Mouse (Mus musculus): ENCODE results near the gene Zfp664. TPM values are rescaled to one million over a fixed set of nuclear protein-coding genes. Genes with fewer than 3 reads are reported as not detected.
A peak's percentile ranks its signal among the peaks of the same experiment; 100 is the strongest.

The Zfp664 gene
- polyA plus RNA-seq, 1 experiment, result 24.7 TPM

DNA sequence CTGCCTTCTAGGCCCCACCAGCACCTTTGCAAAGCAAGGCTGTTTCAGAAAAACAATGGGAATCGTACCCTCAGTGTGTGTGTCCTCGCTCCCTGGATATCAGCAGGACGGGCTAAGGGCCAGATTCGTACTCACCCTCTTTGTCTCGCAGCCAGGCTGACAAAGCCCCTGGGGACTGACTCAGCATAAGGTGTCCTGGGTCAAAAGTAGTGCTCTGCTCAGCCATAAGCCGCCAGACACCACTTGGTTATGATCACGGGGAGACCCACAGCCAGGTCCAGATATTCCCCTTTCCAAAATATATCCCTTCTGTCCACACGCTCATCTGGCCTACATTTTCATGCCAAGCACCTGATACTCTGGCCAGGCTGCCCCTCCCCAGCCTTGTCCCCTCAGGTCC, 19.1 kb upstream of the Zfp664 start:
- Histone ChIP-seq H3K4me3 (ENCODE audit: insufficient read depth, low read length) (no peak overlapping the region), H3K4me1 (ENCODE audit: control insufficient read depth, insufficient read depth, low read length) (no peaks in the 10 kb centered on the region; the same call in 1 of the 2 replicates), H3K27ac (ENCODE audit: insufficient read depth, low read depth, low read length) (no peak overlapping the region)
- TF ChIP-seq CTCF (IDR thresholded peaks at IDR 0.05; ENCODE audit: low read depth, low read length) (no peak), POLR2A (IDR thresholded peaks at IDR 0.05; ENCODE audit: borderline replicate concordance, low read depth, low read length) (no peak)

DNA sequence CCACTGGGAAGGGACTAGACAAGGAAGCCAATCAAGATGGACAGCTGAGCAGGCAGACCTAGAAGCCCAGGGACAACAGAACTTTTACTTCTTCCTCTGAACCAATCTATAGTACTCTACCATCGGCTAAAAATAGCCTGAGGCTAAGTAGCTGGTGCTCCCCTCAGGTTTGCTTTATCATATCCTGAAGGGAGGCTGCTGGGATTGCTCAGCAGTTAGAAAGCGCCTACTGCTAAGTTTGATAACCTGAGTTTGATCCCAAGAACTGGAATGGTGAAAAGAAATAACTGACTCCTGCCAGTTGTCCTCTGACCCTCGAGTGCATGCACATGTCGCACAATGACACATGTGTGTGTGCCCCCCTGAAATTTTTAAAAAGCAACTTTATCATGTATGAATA, 17.6 kb upstream of the Zfp664 start:
- H3K4me1 ChIP-seq (ENCODE audit: control insufficient read depth, insufficient read depth, low read length), result no peaks in the 10 kb centered on the region; the same call in 1 of the 2 replicates
- no peak overlapping the region for H3K4me3 ChIP-seq (ENCODE audit: insufficient read depth, low read length)
- no peak for TF ChIP-seq CTCF (IDR thresholded peaks at IDR 0.05; ENCODE audit: low read depth, low read length)
- TF ChIP-seq POLR2A (IDR thresholded peaks at IDR 0.05; ENCODE audit: borderline replicate concordance, low read depth, low read length), result no peak
- no peak overlapping the region for H3K27ac ChIP-seq (ENCODE audit: insufficient read depth, low read depth, low read length)

DNA sequence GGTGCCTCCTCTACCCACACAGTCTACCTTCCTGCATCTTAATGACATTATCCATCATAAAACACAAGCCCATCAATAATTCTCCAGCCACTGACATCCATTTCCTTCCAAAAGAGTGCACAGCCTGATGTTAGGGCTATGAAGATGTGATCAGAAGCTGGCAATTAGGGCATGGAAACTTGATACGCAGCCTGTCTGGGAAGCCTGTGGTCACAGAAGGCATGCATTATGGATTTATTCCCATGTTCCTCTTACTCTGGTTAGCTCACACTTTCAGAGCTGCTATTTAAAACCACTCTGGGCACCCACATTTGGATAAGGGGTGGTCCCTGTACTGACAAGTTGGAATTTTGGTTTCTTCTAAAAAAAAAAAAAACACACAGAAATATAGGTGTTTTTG, 15.5 kb upstream of the Zfp664 start:
- TF ChIP-seq POLR2A (IDR thresholded peaks at IDR 0.05; ENCODE audit: borderline replicate concordance, low read depth, low read length) (no peak), CTCF (IDR thresholded peaks at IDR 0.05; ENCODE audit: low read depth, low read length) (no peak)
- H3K27ac ChIP-seq (ENCODE audit: insufficient read depth, low read depth, low read length), result no peak overlapping the region
- no peak overlapping the region for H3K4me3 ChIP-seq (ENCODE audit: insufficient read depth, low read length)
- no peaks in the 10 kb centered on the region; the same call in 1 of the 2 replicates for H3K4me1 ChIP-seq (ENCODE audit: control insufficient read depth, insufficient read depth, low read length)

DNA sequence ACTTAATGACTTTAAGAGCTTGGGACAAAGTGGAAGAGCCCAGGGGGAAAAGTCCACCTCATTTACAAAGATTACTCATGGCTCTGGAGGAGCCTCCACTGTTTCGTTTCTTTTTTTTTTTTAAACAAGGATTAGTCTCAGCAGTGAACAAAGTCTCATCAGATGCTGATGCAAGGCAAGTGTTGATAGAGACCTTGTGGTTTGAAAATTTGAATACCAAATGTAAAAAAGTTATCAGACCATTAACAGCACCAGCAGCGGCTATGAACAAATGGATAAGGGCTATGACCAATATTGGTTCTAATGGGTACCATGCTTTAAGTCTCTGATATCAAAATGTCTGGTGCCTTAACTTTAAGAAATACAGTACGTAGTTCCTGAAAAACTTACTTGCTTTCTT, 13.5 kb upstream of the Zfp664 start:
- no peaks in the 10 kb centered on the region for H3K4me1 ChIP-seq (ENCODE audit: control insufficient read depth, insufficient read depth, low read length)
- TF ChIP-seq CTCF (IDR thresholded peaks at IDR 0.05; ENCODE audit: low read depth, low read length), result no peak
- TF ChIP-seq POLR2A (IDR thresholded peaks at IDR 0.05; ENCODE audit: borderline replicate concordance, low read depth, low read length), result no peak
- no peak overlapping the region for H3K4me3 ChIP-seq (ENCODE audit: insufficient read depth, low read length)
- H3K27ac ChIP-seq (ENCODE audit: insufficient read depth, low read depth, low read length), result no peak overlapping the region

DNA sequence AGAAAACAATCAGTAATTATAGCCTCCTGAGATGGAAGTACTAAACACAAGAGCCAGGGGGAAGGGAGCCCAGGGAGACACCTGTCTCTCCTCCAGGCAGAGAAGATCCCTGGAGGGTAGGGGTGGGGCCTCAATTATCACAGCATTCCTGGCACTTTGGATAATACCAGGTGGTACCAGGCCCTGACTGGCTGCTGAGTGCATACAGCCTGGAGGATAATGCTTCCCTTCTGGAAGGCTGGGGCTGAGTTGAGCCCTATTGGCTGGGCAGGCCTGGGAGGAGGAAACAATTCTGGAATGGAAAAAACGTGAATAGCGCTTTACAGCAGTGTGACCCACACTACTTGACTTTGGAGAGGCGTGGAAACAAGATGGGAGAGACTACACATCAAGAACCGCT, 10.9 kb upstream of the Zfp664 start:
- Histone ChIP-seq H3K27ac (ENCODE audit: insufficient read depth, low read depth, low read length) (no peak overlapping the region), H3K4me3 (ENCODE audit: insufficient read depth, low read length) (no peak overlapping the region), H3K4me1 (ENCODE audit: control insufficient read depth, insufficient read depth, low read length) (no peaks in the 10 kb centered on the region)
- TF ChIP-seq POLR2A (IDR thresholded peaks at IDR 0.05; ENCODE audit: borderline replicate concordance, low read depth, low read length) (no peak), CTCF (IDR thresholded peaks at IDR 0.05; ENCODE audit: low read depth, low read length) (no peak)

DNA sequence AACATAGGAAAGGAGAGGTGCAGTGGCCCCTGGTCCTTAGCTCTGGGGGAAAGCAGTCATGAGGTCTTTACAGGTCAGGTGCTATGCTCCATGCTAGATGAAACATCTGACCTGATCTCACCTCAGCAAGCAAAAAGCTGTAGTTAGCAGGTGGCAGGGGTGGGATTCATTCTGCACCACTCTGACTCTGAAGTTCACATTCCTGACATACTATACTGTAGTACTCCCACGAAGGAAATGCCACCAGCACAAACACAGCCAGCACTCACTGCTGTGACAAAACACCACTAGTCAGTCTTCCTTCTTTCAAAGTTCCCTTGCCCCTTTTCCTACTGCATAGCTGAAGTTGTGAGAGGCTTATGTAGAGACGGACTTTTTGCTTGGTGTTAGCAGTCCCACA, 10.2 kb upstream of the Zfp664 start:
- H3K27ac ChIP-seq (ENCODE audit: insufficient read depth, low read depth, low read length), result no peak overlapping the region
- no peaks in the 10 kb centered on the region for H3K4me1 ChIP-seq (ENCODE audit: control insufficient read depth, insufficient read depth, low read length)
- no peak overlapping the region for H3K4me3 ChIP-seq (ENCODE audit: insufficient read depth, low read length)
- TF ChIP-seq POLR2A (IDR thresholded peaks at IDR 0.05; ENCODE audit: borderline replicate concordance, low read depth, low read length) (no peak), CTCF (IDR thresholded peaks at IDR 0.05; ENCODE audit: low read depth, low read length) (no peak)

DNA sequence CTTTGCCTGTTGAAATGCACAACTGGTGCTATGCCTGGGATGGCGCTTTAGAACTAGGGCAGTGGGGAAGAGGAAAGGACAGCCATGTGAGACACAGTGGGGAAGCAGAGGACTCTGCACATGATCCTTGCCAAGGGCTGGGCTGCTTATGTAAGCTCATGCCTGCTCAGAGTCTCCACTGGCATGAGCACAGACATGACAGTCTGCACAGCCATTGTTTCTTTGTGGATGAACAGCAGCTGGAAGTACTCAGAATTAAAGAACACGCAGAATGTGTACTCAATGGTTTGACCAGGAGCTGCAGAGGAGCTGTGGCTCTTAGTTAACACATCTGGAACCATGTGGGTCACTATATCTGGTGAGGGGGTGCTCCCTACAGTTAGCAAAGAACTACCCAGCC, 9.4 kb upstream of the Zfp664 start:
- Histone ChIP-seq H3K4me3 (ENCODE audit: insufficient read depth, low read length) (no peak overlapping the region), H3K27ac (ENCODE audit: insufficient read depth, low read depth, low read length) (no peak overlapping the region), H3K4me1 (ENCODE audit: control insufficient read depth, insufficient read depth, low read length) (no peaks in the 10 kb centered on the region)
- no peak for TF ChIP-seq POLR2A (IDR thresholded peaks at IDR 0.05; ENCODE audit: borderline replicate concordance, low read depth, low read length)
- no peak for TF ChIP-seq CTCF (IDR thresholded peaks at IDR 0.05; ENCODE audit: low read depth, low read length)

DNA sequence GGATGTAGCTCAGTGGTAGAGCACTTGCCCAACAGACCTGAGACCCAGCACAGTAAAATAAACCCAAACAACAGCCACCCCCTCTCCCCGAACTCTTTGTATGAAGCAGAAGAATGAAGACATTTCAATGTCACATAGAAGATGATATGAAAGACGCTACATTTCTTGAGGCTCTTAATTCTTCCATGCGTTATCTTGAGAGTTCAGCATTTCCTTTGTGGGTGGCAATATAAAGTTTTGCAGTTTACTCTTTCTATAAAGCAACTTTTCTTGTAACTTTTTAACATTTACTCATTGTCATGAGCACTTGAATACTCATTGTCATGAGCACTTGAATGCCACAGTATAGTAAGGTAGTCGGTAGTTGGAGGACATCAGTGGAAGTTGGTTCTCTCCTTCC, 8.3 kb upstream of the Zfp664 start:
- no peak overlapping the region for H3K27ac ChIP-seq (ENCODE audit: insufficient read depth, low read depth, low read length)
- H3K4me3 ChIP-seq (ENCODE audit: insufficient read depth, low read length), result no peak overlapping the region
- no peaks in the 10 kb centered on the region for H3K4me1 ChIP-seq (ENCODE audit: control insufficient read depth, insufficient read depth, low read length)
- no peak for TF ChIP-seq POLR2A (IDR thresholded peaks at IDR 0.05; ENCODE audit: borderline replicate concordance, low read depth, low read length)
- no peak for TF ChIP-seq CTCF (IDR thresholded peaks at IDR 0.05; ENCODE audit: low read depth, low read length)

DNA sequence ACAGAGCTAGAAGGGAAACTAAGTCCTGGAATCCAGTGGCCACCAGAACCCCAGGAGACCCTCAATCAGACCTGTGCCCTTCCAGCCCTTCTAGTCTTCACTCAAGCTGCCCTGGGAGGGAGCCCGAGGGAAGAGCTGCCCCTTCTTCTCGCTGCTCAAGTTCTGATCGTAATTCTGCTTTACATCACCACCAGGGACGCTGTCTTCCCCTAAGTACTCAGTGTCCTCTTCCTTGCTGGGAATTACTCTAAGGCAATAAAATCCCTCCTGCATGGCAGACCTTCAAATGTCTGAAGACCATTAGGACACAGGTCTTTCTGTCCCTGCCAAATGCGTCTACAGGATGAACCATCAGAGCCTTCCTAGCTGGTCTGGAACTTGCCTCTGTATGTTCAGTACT, 2.5 kb upstream of the Zfp664 start:
- Histone ChIP-seq H3K27ac (ENCODE audit: insufficient read depth, low read depth, low read length) (no peak overlapping the region), H3K4me1 (ENCODE audit: control insufficient read depth, insufficient read depth, low read length) (peaks cover 8% of the 10 kb centered on the region), H3K4me3 (ENCODE audit: insufficient read depth, low read length) (no peak overlapping the region)
- TF ChIP-seq CTCF (IDR thresholded peaks at IDR 0.05; ENCODE audit: low read depth, low read length), result peak; percentile 40
- TF ChIP-seq POLR2A (IDR thresholded peaks at IDR 0.05; ENCODE audit: borderline replicate concordance, low read depth, low read length), result no peak

DNA sequence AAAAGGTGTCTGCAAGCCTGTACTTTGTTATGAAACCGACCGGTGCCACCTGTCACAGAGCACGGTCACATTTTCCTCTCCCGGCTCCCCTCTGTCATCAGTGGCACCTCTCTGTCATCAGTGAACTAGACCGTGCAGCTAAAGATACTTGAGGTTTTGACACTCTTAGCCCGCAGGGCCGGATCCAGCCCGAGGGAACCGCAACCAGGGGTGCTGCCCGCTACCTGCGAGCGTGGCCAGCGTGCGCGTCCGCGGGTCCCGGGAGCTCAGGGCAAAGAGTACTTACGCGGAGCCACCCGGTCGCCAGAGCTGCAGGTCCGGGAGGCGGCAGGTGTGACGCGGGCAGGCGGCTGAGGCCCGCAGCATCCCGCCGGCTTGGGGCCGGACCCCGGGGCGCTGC, 1.0 kb upstream of the Zfp664 start:
- H3K27ac ChIP-seq (ENCODE audit: insufficient read depth, low read depth, low read length), result no peak overlapping the region
- H3K4me1 ChIP-seq (ENCODE audit: control insufficient read depth, insufficient read depth, low read length), result peaks cover 8% of the 10 kb centered on the region
- H3K4me3 ChIP-seq (ENCODE audit: insufficient read depth, low read length), result peak overlapping the region; percentile 78
- no peak for TF ChIP-seq CTCF (IDR thresholded peaks at IDR 0.05; ENCODE audit: low read depth, low read length)
- no peak for TF ChIP-seq POLR2A (IDR thresholded peaks at IDR 0.05; ENCODE audit: borderline replicate concordance, low read depth, low read length)

All from bone marrow macrophage, adult 2 months (primary cell).